In genomic region chr13:78209611-78210028, GRCm38 (mm10) we compare ENCODE assay signal across 9 mouse cellular contexts. TPM values are rescaled to one million over a fixed set of nuclear protein-coding genes. Genes with fewer than 3 reads are reported as not detected.
DNase-seq lines count a peak whose midpoint lies in the region; ATAC-seq lines count a peak whose summit lies in the region.
"Had no signal": no experiment of that assay in that cellular context is flagged by ENCODE, and none has a peak within 500 bp of the region (broad histone marks: within the 10 kb centered on the region; RNA-seq: fewer than 3 reads in every experiment).

No protein-coding gene starts in this region.

- H3K4me3 ChIP-seq in forebrain, embryonic 11.5 days (ENCODE audit: low read depth, low read length) = peak overlapping the region; percentile 33
- peak overlapping the region; percentile 33 for H3K4me3 ChIP-seq in liver, embryonic 11.5 days (ENCODE audit: low read depth, low read length)

- DNase-seq in heart, adult 11 months = peak; percentile 79
- DNase-seq in heart, adult 18-20 months = no peak
- DNase-seq in ES-CJ7 (ENCODE audit: low read depth, low spot score) = peak; percentile 45
- DNase-seq in forebrain, embryonic 11.5 days (ENCODE audit: low spot score) = peak; percentile 64
- no peak for DNase-seq in liver, embryonic 11.5 days (ENCODE audit: low spot score)
- no peak for DNase-seq in urinary bladder, postnatal 25 days (ENCODE audit: low spot score)
- no peak for DNase-seq in urinary bladder, adult 2 months (ENCODE audit: low spot score)
- DNase-seq in cerebellum, adult 8-10 months = no peak

- 0 out of 2 replicates have a peak, but pooled peaks have one; percentile 4 for ATAC-seq in forebrain, embryonic 11.5 days (replicated peaks; ENCODE audit: low FRiP score)
- ATAC-seq in liver, embryonic 11.5 days (replicated peaks; ENCODE audit: low FRiP score) = no peak

- under 1% methylated on average over 12 of the region's 12 CpGs for WGBS in forebrain, embryonic 11.5 days
- 2% methylated on average over 12 of the region's 12 CpGs for WGBS in liver, embryonic 11.5 days

- H3K9ac ChIP-seq in forebrain, embryonic 11.5 days (ENCODE audit: low read length) = peak overlapping the region; percentile 65
- no peak overlapping the region for H3K9ac ChIP-seq in liver, embryonic 11.5 days (ENCODE audit: low read depth, low read length)

- H3K27ac ChIP-seq in forebrain, embryonic 11.5 days (ENCODE audit: low read depth, low read length) = peak overlapping the region; percentile 74
- no peak overlapping the region for H3K27ac ChIP-seq in liver, embryonic 11.5 days (ENCODE audit: low read depth, low read length)

- peaks cover 38% of the 10 kb centered on the region for H3K4me1 ChIP-seq in forebrain, embryonic 11.5 days (replicated peaks; ENCODE audit: control insufficient read depth, insufficient read depth, low read length)
- H3K4me1 ChIP-seq in liver, embryonic 11.5 days (replicated peaks; ENCODE audit: control insufficient read depth, insufficient read depth, low read length) = no peaks in the 10 kb centered on the region

- H3K36me3 ChIP-seq in forebrain, embryonic 11.5 days (ENCODE audit: control insufficient read depth, insufficient read depth, low read length) = no peaks in the 10 kb centered on the region
- H3K36me3 ChIP-seq in liver, embryonic 11.5 days (ENCODE audit: control insufficient read depth, insufficient read depth, low read length) = no peaks in the 10 kb centered on the region

- H3K4me2 ChIP-seq in forebrain, embryonic 11.5 days (ENCODE audit: low read depth, low read length, severe bottlenecking) = peak overlapping the region; percentile 72
- peak overlapping the region; percentile 59 for H3K4me2 ChIP-seq in liver, embryonic 11.5 days

- H3K27me3 ChIP-seq in forebrain, embryonic 11.5 days (ENCODE audit: control insufficient read depth, insufficient read depth, low read length) = peaks cover 27% of the 10 kb centered on the region
- H3K27me3 ChIP-seq in liver, embryonic 11.5 days (replicated peaks; ENCODE audit: control insufficient read depth, insufficient read depth, low read length) = peaks cover 81% of the 10 kb centered on the region
- H3K27me3 ChIP-seq: CH12.LX had no signal

- H3K9me3 ChIP-seq in forebrain, embryonic 11.5 days (ENCODE audit: control insufficient read depth, low read length) = no peaks in the 10 kb centered on the region
- H3K9me3 ChIP-seq in liver, embryonic 11.5 days (ENCODE audit: control insufficient read depth, low read length) = no peaks in the 10 kb centered on the region

RNA-seq across cellular contexts. Expression of gene Nr2f1, which starts 10.1 kb away (rescaled TPM):
- total RNA-seq in heart, adult 18-20 months (2021) = 1 to 10 TPM; 2.1 to 2.6 TPM
- 110 and 122 TPM in 2 replicates for polyA plus RNA-seq in forebrain, embryonic 11.5 days (2014; fragmentation: Nextera tagmentation; extraction: Ambion mirVana)
- 6.1 and 6.5 TPM in 2 replicates for polyA plus RNA-seq in liver, embryonic 11.5 days (2014; fragmentation: Nextera tagmentation; extraction: Ambion mirVana)
- 15.6 and 19.4 TPM in 2 replicates for polyA plus RNA-seq in urinary bladder, adult 2 months (2012; rRNA removed)
- total RNA-seq: CH12.LX had no signal

Comparison
In these comparisons a context has a peak if more than half of its experiments do, and no peak if none do; other contexts are left out.
1. DNase-seq: peak in heart, adult 11 months (single experiment), ES-CJ7 (single experiment) and forebrain, embryonic 11.5 days (single experiment); none in heart, adult 18-20 months (0 of 2), liver, embryonic 11.5 days (single experiment), urinary bladder, postnatal 25 days (single experiment), urinary bladder, adult 2 months (single experiment) and cerebellum, adult 8-10 months (single experiment).